Comparison of ENCODE assay signal across 8 mouse cellular contexts in genomic region chr5:108714149-108714548, GRCm38 (mm10). TPM values are rescaled to one million over a fixed set of nuclear protein-coding genes. Genes with fewer than 3 reads are reported as not detected.
A peak's percentile ranks its signal among the peaks of the same experiment; 100 is the strongest.
DNase-seq lines count a peak whose midpoint lies in the region; ATAC-seq and TF ChIP-seq lines count a peak whose summit lies in the region.

No protein-coding gene starts in this region.

- no peaks in the 10 kb centered on the region for H3K27me3 ChIP-seq in heart, postnatal 0 days (ENCODE audit: control insufficient read depth, insufficient read depth, low read length)
- no peaks in the 10 kb centered on the region for H3K27me3 ChIP-seq in limb, embryonic 14.5 days (ENCODE audit: control insufficient read depth, insufficient read depth, low read length)

- no peak for TF ChIP-seq EP300 in heart, postnatal 0 days (IDR thresholded peaks at IDR 0.05; ENCODE audit: low read depth)

- no peak for TF ChIP-seq POLR2A in limb, embryonic 14.5 days (IDR thresholded peaks at IDR 0.05; ENCODE audit: borderline replicate concordance, extremely low read depth, insufficient read depth, insufficient read length)

- DNase-seq in adrenal gland, postnatal 10 days: peak; percentile 63
- DNase-seq in adrenal gland, postnatal 4 days (ENCODE audit: low spot score in 2 of 2): no peak
- peak; percentile 29 for DNase-seq in ovary, adult 18-20 months (ENCODE audit: low spot score)
- DNase-seq in ovary, postnatal 14 days (ENCODE audit: low spot score): no peak
- no peak for DNase-seq in heart, postnatal 0 days (ENCODE audit: low spot score)
- DNase-seq in limb, embryonic 14.5 days (ENCODE audit: low spot score): peak; percentile 38
- DNase-seq in embryo, embryonic 10.5 days (ENCODE audit: low spot score): no peak
- no peak for DNase-seq in spleen, postnatal 36 days (ENCODE audit: low spot score in 2 of 2)

- H3K4me1 ChIP-seq in heart, postnatal 0 days (ENCODE audit: control insufficient read depth, insufficient read depth): no peaks in the 10 kb centered on the region
- H3K4me1 ChIP-seq in limb, embryonic 14.5 days (ENCODE audit: control insufficient read depth, insufficient read depth, low read length): peaks cover 21% of the 10 kb centered on the region

- ATAC-seq in heart, postnatal 0 days (ENCODE audit: insufficient read depth, low read depth): 0 out of 2 replicates have a peak, but pooled peaks have one; percentile 32
- peak; percentile 60; the same call in 1 of the 2 replicates for ATAC-seq in limb, embryonic 14.5 days (ENCODE audit: low FRiP score, low read depth)

- TF ChIP-seq CTCF in heart, postnatal 0 days (IDR thresholded peaks at IDR 0.05; ENCODE audit: low read depth): no peak

- no peaks in the 10 kb centered on the region for H3K9me3 ChIP-seq in heart, postnatal 0 days (replicated peaks; ENCODE audit: control insufficient read depth, low read length)
- no peaks in the 10 kb centered on the region for H3K9me3 ChIP-seq in limb, embryonic 14.5 days (ENCODE audit: control insufficient read depth, low read length)

- H3K36me3 ChIP-seq in heart, postnatal 0 days (replicated peaks; ENCODE audit: control insufficient read depth, insufficient read depth, low read length): no peaks in the 10 kb centered on the region
- H3K36me3 ChIP-seq in limb, embryonic 14.5 days (ENCODE audit: control insufficient read depth, insufficient read depth, low read length): 0 out of 2 replicates have a peak, but pooled peaks cover 4% of the 10 kb centered on the region

- no peak overlapping the region for H3K4me2 ChIP-seq in heart, postnatal 0 days (ENCODE audit: low read depth, low read length)
- H3K4me2 ChIP-seq in limb, embryonic 14.5 days (replicated peaks; ENCODE audit: low read depth, low read length, severe bottlenecking): no peak overlapping the region

- H3K4me3 ChIP-seq in heart, postnatal 0 days (ENCODE audit: low read depth, low read length): no peak overlapping the region
- no peak overlapping the region for H3K4me3 ChIP-seq in limb, embryonic 14.5 days (replicated peaks; ENCODE audit: low read length)

- H3K9ac ChIP-seq in heart, postnatal 0 days (replicated peaks; ENCODE audit: low read depth, low read length): no peak overlapping the region
- H3K9ac ChIP-seq in limb, embryonic 14.5 days (ENCODE audit: low read depth, low read length, severe bottlenecking): no peak overlapping the region

- H3K27ac ChIP-seq in heart, postnatal 0 days (ENCODE audit: low read depth): no peak overlapping the region
- H3K27ac ChIP-seq in limb, embryonic 14.5 days (replicated peaks; ENCODE audit: low read depth, low read length): peak overlapping the region; percentile 79

- WGBS in heart, postnatal 0 days: 47% methylated on average over 6 of the region's 6 CpGs
- WGBS in limb, embryonic 14.5 days: 60% methylated on average over 6 of the region's 6 CpGs

RNA-seq across cellular contexts. Expression of gene Fgfrl1, which starts 22.0 kb away (rescaled TPM):
- 10 to 100 TPM; 42.5 to 52.7 TPM for total RNA-seq in adrenal gland, postnatal 10 days (2021)
- total RNA-seq in adrenal gland, postnatal 4 days (2021): 10 to 100 TPM; 42.7 to 49.6 TPM
- total RNA-seq in heart, postnatal 0 days (2014; rRNA removed; ENCODE audit: low replicate concordance): 23.8 and 40.5 TPM in 2 replicates
- polyA plus RNA-seq in heart, postnatal 0 days (2015; fragmentation: Nextera tagmentation; extraction: Ambion mirVana): 8.6 and 9.2 TPM in 2 replicates
- polyA plus RNA-seq in limb, embryonic 14.5 days (2012; rRNA removed): 119 and 158 TPM in 2 replicates
- polyA plus RNA-seq in limb, embryonic 14.5 days (2014; fragmentation: Nextera tagmentation; extraction: Ambion mirVana): 46.5 and 51.8 TPM in 2 replicates

RNA-seq across cellular contexts. Expression of gene Slc26a1, which starts 38.8 kb away (rescaled TPM):
- 10 to 100 TPM in 1 of 2 experiments, 1 to 10 TPM in 1; 5.7 to 11.4 TPM for total RNA-seq in adrenal gland, postnatal 10 days (2021)
- total RNA-seq in adrenal gland, postnatal 4 days (2021): 1 to 10 TPM; 3.2 to 8.1 TPM
- total RNA-seq in heart, postnatal 0 days (2014; rRNA removed; ENCODE audit: low replicate concordance): 0.08 TPM in 1 of 2 replicates, not detected in the other
- polyA plus RNA-seq in heart, postnatal 0 days (2015; fragmentation: Nextera tagmentation; extraction: Ambion mirVana): 0.11 and 0.23 TPM in 2 replicates
- polyA plus RNA-seq in limb, embryonic 14.5 days (2012; rRNA removed): 1.3 and 2.6 TPM in 2 replicates
- polyA plus RNA-seq in limb, embryonic 14.5 days (2014; fragmentation: Nextera tagmentation; extraction: Ambion mirVana): 1.1 and 1.4 TPM in 2 replicates

RNA-seq across cellular contexts. Expression of gene Dgkq, which starts 44.7 kb away (rescaled TPM):
- total RNA-seq in adrenal gland, postnatal 10 days (2021): 10 to 100 TPM; 16.7 to 23.7 TPM
- 10 to 100 TPM; 26.2 to 29.4 TPM for total RNA-seq in adrenal gland, postnatal 4 days (2021)
- 11.9 and 34.7 TPM in 2 replicates for total RNA-seq in heart, postnatal 0 days (2014; rRNA removed; ENCODE audit: low replicate concordance)
- 2.9 and 3.0 TPM in 2 replicates for polyA plus RNA-seq in heart, postnatal 0 days (2015; fragmentation: Nextera tagmentation; extraction: Ambion mirVana)
- polyA plus RNA-seq in limb, embryonic 14.5 days (2012; rRNA removed): 35.3 and 40.5 TPM in 2 replicates
- polyA plus RNA-seq in limb, embryonic 14.5 days (2014; fragmentation: Nextera tagmentation; extraction: Ambion mirVana): 12.5 and 13.3 TPM in 2 replicates

RNA-seq across cellular contexts. Expression of gene Idua, which starts 54.0 kb away (rescaled TPM):
- total RNA-seq in adrenal gland, postnatal 10 days (2021): 10 to 100 TPM in 1 of 2 experiments, 1 to 10 TPM in 1; 9.0 to 15.2 TPM
- 10 to 100 TPM; 17.7 to 17.8 TPM for total RNA-seq in adrenal gland, postnatal 4 days (2021)
- total RNA-seq in heart, postnatal 0 days (2014; rRNA removed; ENCODE audit: low replicate concordance): 8.9 and 25.6 TPM in 2 replicates
- 9.0 and 9.6 TPM in 2 replicates for polyA plus RNA-seq in heart, postnatal 0 days (2015; fragmentation: Nextera tagmentation; extraction: Ambion mirVana)
- 21.4 and 26.8 TPM in 2 replicates for polyA plus RNA-seq in limb, embryonic 14.5 days (2012; rRNA removed)
- 15.6 and 17.1 TPM in 2 replicates for polyA plus RNA-seq in limb, embryonic 14.5 days (2014; fragmentation: Nextera tagmentation; extraction: Ambion mirVana)

Comparison
In these comparisons a context has a peak if more than half of its experiments do, and no peak if none do; other contexts are left out.
1. DNase-seq: peak in adrenal gland, postnatal 10 days (single experiment), ovary, adult 18-20 months (single experiment) and limb, embryonic 14.5 days (single experiment); none in adrenal gland, postnatal 4 days (0 of 2), ovary, postnatal 14 days (single experiment), heart, postnatal 0 days (single experiment), embryo, embryonic 10.5 days (single experiment) and spleen, postnatal 36 days (0 of 2).